Mouse (Mus musculus) thymus, postnatal 25 days (tissue): ENCODE data around the gene Arsb.

ENCODE experiments used
- DNase-seq: peaks from one replicate; pipeline ENCODE4 v3.0.0; 2022

Arsb gene

GRCm38 (mm10) chr13:93846831-93847518 lies 75.5 kb downstream of the Arsb start:
- DNase-seq = no peak

- DNase-seq = no peak
Observed at GRCm38 (mm10) chr13:93847614-93848013, 76.2 kb downstream of the Arsb start.

- DNase-seq = no peak
Observed at GRCm38 (mm10) chr13:93848615-93849014, 77.2 kb downstream of the Arsb start.

GRCm38 (mm10) chr13:93849751-93850355 lies 78.4 kb downstream of the Arsb start:
- no peak for DNase-seq

- DNase-seq = no peak
Observed at GRCm38 (mm10) chr13:93850674-93851073, 79.2 kb downstream of the Arsb start.

DNA sequence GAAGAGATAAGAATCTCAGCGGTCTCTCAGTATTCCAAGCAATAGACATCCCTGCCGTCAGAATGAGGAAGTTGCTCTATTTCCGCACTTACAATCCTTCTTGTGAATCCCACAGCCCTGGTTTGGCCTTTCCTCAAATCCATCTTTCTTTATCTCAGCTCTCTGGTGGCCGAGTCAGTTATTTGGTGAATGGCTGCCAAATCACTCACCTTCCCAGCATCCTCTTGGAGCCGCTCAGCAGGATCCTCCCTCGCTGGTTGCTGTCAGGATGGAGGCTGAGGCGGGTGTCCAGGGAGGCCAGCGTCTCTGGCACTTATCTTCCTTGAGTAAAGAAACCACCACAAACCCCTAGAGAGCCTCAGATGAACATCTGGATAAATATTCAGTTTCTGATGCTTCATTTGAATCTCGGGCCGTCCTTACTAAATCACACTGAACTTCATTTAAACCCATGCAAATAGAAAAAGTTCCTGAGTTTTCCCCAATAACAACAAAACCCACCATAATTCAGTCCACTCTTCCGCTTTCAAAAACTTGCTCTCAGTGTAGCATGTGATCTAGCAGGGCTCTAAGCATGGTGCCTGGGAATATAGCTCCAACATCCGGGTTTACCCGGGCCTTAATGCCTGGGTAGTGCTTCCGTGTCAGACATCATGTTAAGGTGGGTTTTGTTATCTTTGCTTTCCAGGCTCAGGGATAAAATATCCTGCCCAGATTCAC lies 81.1 kb downstream of the Arsb start:
- no peak for DNase-seq

GRCm38 (mm10) chr13:93853767-93854166 lies 82.3 kb downstream of the Arsb start:
- DNase-seq = no peak

GRCm38 (mm10) chr13:93854325-93854724 lies 82.9 kb downstream of the Arsb start:
- DNase-seq = no peak

DNA sequence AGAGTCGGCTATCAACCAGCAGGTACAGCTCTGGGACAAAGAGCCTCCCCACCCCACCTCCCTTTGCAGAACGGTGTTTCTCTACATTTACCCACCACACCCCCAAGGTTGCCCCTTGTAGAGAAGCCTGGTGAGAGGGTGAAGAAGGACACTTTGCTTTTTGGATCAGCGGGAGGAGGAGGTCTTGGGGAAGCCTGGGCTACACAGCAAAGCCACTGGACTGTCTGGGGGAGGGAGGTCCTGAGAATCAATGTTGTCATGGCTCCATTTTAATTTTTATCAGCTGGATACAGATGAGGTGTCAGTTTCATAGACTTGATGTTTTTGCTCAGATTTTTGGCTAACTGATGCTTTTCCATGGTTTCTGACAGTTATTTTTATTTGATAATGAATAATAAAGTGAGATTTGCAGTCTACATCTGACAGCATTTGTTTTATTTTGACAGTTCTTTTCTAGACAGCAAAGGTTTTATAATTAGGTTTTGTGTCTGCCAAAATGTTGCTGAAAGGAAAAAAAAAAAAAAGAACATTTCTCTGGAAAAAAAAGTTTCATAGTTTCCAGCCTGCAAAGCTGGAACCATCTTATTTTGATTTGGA lies 83.6 kb downstream of the Arsb start:
- no peak for DNase-seq

- DNase-seq = peak; percentile 27
Observed at GRCm38 (mm10) chr13:93855701-93856183, 84.3 kb downstream of the Arsb start.

DNA sequence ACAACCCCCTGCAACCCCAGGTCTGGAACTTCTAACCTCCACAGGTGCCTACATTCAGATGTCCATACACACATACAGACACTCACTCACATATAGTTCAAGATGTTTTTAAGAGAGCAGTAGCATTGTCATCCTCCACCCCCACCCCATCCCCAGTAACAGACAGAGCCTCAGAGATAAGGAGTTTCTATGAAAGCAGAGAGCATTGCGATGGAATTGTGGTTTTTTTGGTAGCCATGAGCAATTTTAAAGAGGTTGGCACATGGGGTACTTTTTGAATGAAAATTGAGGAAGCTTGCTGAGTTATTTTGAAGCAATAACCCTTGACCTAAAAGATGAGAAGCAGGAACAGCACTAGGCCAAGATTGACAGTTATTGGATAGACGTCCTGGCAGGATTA lies 89.8 kb downstream of the Arsb start:
- DNase-seq = no peak

- no peak for DNase-seq
Observed at GRCm38 (mm10) chr13:93864066-93864740, 92.8 kb downstream of the Arsb start.

DNA sequence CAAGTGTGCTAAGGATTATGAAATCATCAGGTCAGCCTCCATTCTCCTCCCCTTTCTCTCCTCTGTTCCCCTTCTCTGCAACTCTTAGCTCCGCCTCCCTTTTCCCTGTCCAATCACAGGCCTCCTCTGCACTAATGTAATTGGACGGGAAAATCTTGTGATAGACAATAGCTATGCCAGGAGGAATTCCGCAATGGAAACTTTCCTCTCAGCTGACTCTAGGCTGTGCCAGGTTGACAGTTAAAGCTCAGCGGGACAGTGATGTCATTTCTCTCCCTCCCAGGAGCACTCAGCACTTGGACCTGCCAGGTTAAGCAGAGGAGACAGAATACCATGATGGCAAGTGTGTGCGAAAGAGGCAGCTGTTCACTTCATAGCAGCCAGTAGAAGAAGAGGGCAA lies 95.2 kb downstream of the Arsb start:
- no peak for DNase-seq

DNA sequence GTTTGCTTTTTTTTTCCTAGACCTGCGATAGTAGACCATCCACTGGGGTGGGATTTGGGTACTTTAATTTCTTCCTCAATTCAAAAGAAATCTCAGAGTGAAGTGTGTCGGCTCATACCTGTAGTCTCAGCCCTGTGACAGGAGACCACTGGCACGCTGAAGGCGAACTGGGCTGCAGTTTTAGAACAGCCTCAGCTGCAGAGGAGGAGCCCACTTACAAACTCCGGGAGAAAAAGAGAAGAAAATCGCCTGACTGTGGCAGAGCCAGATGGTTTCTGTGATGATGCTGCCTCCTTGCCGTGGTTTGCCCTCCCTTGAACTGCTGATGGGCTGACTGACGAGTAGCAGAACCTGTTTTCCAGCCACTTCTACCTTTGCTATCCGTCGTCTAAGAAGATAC lies 100.3 kb downstream of the Arsb start:
- DNase-seq = no peak

GRCm38 (mm10) chr13:93872591-93872990 lies 101.2 kb downstream of the Arsb start:
- no peak for DNase-seq

DNA sequence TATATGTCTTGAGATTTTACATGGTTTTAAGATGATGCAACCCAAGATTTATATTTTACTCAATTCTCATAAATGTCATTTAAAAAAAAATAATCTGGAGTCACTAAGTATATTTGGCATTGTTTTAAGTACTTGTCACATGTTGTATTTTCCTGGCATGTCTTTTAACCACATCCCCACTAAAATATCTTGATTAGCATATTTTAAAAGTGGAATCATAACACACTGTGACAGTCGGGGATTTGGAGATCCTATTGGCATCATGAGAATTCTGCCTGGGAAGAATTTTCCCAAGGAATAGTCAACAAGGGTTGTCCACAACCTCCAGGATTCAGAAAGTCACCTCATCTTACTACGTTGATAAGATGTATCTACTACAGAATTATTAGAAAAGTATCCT lies 106.5 kb downstream of the Arsb start:
- DNase-seq = no peak

DNA sequence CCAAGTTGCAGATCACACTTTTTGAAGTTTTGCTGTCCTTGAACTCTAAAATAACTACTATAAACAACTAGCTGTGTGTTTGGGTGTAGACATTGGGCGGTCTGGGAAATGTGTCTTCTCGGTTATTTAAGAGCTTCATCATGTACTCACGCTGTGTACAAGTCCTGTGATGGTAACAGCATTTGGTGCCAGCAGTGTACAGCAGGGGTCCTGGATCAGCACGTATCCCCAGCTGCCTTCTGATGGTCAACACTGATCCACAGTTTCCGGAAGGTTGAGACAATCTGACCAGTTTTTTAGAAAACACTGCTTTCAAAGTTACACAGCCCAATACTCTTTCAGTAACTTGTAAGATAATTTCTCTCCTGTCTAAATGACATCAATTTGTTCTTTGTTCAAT lies 108.0 kb downstream of the Arsb start:
- DNase-seq = no peak

DNA sequence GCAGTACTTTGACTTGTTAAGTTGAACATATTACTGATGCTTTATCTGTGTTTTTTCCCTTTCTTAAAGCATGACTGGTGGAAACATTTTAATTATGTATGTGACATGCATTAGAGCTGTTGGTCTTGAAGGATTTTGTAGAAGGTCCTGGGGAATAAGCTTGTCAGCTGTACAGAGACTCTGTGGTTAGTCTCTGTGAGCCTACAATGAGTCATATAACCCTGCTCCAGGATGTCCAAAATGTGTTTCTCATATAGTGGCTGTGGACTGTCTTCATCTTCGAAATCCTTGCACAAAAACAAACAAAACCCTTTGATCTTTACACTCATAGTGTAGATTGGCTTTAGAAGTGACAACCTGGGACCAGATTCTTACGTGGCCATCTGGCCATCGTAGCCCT lies 110.7 kb downstream of the Arsb start:
- DNase-seq = no peak

DNA sequence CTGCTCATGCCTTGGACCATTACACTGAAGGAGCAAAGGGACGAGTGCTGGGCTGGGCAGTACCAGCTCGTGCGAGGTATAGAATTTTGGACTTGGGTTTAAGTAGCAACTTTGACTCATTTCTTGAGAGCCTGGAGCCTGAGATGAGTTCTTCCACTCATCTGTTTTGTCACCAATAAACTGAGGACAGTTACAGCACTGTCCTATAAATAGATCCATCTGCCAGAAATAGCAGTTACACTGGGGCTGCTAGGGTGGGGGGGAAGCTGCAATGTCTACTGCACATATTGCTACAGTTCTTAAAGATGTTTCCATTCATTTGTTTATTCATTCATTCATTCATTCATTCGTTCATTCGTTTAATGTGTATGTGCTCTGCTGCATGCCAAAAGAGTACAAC lies 115.6 kb downstream of the Arsb start:
- DNase-seq = no peak

GRCm38 (mm10) chr13:93888196-93888595 lies 116.8 kb downstream of the Arsb start:
- no peak for DNase-seq

DNA sequence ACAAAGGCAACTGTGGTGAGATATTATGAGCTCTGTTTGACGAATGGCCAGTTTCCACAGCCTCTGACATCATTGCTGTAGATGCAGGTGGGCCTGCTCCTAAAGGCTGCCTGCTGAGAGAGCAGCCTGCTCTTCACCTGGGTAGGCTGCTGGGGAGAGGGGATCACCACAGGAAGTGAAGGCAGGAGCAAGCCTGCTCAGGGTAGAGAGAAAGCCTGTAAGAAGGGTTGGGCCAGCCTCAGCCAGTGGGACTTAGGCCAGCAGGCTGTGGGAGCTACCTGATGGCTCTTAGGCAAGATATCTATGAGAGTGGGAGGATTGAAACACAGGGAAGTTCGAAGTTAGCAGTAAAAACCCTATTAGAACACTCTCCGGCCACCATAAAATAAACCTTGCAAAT lies 117.5 kb downstream of the Arsb start:
- no peak for DNase-seq

DNA sequence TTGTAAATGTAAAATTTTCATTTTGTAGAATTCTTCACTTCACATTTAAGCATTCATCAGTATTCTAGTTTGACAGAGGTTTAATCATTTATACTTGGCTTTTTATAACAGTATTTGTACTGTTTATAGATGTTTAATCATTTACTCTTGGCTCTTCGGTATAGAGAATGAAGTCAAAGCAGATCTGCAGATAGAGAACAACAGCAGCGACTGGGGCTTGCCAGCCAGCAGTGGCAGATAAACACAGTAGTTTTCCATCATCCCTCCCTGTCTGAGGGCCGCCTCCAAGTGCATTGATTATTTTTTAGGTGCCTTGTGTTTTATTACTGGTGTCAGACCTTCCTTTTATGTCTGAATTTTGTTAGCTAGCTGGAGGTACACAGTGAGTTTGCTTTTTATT lies 118.6 kb downstream of the Arsb start:
- no peak for DNase-seq

DNA sequence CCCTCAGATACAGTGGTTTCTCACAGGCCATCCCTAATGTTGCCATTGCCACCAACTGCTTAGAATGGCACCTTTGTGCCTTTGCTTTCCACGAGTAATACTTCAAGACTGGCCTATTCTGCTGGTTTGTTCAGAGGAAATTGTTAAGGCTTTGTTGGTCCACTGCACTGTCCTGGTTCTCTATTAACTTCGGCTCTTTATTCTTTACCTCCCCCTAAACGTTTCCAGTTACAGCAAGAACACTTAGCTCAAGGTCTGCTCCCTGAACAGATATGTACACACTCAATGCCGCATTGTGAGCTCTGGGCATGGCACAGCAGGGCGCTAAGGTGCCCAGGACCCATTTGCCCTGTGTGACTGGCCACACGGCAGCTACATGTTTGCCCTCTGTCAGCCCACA lies 119.8 kb downstream of the Arsb start:
- DNase-seq = no peak
